Mouse (Mus musculus): ENCODE measurements around the gene Slc7a11. TPM values are rescaled to one million over a fixed set of nuclear protein-coding genes. Genes with fewer than 3 reads are reported as not detected.

Gene Slc7a11
- total RNA-seq, 2 experiments from 2014 or later: 23.0 to 28.7 TPM

DNA sequence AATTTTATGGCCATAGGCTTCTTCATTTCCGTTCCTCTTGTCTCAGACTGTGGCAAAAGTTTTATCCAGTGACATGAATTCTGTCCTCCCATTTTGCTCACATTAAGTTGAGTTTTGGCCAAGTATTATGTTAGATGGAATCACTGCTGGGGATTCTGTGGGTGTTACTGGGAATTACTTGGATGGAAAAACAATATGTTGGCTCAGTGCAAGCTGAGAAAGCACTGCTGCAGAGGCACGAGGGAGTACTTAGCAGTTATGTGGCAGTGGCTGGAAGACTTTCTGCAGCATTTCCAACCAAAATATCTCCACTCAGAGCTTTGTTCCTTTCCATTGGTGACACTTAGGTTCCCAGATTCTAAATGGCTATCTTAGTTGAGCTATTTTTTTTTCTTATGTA, 556.1 kb downstream of the Slc7a11 start:
- DNase-seq (ENCODE audit: extremely low spot score in 1 of 2, low spot score in 1 of 2): no peak

DNA sequence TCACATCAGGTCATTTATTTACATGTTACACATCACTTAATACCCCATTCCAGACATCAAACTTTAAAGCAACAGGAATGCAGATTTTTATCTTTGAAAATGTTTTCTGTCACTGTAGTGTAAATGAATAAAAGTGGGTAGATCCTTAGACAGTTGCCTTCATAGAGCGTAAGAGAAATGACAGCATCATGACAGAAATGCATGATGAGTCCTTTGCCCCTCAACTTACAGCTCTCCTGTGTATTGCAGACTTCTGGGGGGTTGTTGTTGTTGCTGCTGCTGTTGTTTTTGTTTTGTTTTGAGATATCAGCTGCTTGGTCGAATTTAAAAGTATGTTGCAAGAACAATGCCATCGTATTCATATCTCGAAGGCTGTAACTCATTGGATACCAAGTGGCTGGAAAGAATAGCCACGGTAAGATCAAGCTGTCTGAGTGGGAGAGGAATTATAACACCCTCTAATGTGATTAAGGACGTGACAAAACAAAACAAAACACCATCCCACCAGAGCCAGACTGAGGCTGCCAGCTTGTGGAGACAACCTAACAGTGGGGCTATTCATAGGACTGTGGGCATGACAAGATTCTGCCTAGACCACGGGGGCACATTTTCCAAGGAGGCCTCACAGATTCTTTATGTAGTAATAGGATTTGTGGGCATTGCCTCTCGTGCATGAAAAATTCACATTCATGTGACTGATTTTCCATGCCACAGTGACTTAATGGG, 557.0 kb downstream of the Slc7a11 start:
- no peak for DNase-seq (ENCODE audit: extremely low spot score in 1 of 2, low spot score in 1 of 2)

DNA sequence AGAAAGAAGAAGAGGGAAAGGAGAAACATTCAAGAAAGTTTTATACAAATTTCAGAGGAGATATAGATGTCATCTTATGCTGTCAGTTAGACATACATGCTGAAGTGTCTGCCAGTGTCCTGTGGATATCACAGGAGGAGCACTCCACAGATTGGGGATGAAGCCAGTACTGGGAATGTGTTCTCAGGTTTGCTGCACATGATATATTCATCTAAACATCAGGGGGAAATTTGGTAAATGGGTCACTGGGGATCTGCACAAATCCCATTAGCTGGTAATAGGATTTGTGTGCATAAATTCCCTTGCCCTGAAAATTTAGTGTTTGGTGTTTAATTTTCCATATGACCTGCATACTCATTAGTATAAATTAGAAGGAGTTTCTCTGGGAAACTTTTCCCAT, 562.9 kb downstream of the Slc7a11 start:
- no peak for DNase-seq (ENCODE audit: extremely low spot score in 1 of 2, low spot score in 1 of 2)

DNA sequence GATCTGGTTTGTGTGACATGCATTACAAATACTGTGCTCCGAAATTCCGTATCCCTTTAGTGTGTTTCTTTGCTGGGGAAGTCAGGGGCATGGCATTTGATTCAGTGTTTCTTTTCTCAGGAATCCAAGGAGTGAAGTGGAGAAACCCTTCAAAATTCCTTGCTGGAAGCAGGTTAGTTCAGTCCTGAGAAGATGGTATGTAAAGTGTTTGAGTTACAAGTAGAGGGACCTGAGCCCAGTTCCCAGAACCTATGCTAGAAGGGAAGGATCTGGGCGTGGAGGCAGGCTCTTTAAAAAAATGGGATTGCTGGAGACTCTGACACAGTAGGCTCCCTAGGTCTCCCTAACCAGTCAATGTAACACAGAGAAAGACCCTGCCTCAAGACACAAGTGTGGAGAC, 572.6 kb downstream of the Slc7a11 start:
- no peak for DNase-seq (ENCODE audit: extremely low spot score in 1 of 2, low spot score in 1 of 2)

DNA sequence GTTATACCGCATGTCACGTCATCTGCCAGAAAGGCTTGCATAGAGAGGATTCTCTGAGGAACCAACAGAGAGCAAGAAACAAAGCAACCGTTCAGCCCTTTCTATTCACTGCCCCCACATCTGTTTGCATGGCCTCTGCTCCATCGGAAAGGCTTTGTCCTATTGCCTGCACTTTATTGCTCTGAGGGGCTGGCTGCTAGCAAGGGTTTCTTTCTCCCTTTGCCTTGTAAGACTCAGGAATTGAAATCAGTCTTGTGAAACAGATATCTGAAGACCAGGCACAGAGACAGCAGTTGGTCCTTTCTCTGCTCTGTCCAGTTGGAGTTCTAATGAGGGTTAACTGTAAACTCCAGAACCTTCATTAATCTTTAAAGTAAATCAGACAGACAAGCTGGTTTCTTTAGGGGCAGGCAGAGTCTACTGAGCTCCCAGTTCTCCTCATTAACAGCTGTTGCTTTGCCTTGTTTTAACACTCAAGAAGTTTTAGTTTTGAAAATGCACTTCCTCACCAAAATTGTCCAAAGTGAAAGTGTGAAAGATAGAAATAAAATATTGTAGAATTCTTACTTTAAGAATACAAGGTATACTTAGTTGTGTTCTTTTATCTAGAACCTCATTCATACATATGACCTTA, 575.3 kb downstream of the Slc7a11 start:
- no peak for DNase-seq (ENCODE audit: extremely low spot score in 1 of 2, low spot score in 1 of 2)

DNA sequence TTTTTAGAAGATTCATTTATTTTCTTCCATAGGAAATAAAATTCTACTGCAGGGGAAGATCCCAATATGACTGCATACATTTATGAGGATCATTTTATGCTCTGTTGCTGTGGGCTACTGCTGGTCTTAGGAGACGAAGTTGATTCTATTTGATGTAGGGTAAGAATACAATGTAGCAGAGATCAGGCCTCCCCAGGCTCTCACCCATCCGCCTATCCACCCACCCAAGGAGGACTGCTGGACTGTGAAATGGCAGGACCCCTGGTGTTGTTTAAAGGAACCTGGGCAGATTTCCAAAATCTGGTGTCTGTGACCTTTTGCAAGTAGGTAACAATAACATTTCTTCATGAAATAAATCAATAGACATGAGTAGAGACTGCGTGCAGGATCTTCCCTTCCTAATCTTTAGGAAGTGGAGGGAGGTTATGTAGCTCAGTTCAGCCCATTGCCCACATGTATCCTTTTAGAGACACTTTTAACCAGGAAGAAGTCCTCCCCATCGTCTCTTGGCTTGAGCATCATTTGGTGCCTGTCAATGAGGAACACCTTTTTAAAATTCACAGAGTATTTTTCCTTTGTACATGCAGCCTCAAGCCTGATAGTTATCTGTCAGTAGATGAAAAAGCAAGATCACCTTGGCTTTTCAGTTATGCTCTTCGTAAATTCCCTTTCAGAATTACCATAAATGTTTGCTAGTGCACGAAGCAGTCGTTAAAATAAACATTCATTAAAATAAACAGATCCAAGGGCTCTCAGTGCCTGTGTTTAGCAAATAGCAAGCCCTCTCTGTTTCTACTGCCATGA, 576.1 kb downstream of the Slc7a11 start:
- DNase-seq (ENCODE audit: extremely low spot score in 1 of 2, low spot score in 1 of 2): no peak

DNA sequence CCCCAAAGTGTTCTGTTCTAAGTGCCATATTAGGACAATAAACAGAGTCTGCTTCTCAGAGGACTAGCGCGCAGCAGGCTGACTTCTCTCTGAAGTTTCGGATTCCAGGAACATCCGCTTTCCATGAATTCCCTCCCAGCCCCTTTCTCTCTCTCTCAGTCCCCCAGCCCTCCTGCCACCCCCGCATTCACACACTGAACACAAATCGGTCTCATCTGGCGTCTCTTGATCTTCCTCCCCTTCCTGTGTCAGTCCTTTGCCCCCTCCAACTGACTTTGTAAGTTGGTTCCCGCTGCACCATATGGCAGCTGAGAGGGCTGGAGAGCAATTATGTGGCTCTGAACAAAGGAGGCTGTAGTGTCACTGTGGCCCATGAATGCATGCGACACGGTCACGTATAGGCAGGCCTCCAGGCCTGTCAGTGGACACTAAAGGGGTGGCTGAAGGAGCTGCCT, 577.3 kb downstream of the Slc7a11 start:
- DNase-seq (ENCODE audit: extremely low spot score in 1 of 2, low spot score in 1 of 2): no peak

DNA sequence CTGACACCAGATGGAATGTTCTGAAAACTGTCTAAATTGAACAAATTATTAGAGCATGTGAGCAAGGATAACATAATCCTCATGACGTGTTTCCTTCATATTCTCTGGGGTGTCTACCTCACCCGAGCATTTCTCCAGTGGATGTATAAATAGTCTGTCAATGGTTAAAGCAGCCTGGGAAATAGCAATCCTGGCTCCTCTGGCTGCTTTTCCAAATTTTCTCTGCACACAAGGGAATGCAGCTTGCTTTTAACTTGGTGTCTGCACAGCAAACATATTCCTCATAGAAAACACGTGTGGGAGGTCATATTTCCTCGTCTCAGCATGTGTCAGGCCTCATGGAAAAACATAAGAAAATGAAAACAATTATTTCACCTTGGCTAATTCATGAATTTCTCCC, 586.6 kb downstream of the Slc7a11 start:
- DNase-seq (ENCODE audit: extremely low spot score in 1 of 2, low spot score in 1 of 2): no peak

DNA sequence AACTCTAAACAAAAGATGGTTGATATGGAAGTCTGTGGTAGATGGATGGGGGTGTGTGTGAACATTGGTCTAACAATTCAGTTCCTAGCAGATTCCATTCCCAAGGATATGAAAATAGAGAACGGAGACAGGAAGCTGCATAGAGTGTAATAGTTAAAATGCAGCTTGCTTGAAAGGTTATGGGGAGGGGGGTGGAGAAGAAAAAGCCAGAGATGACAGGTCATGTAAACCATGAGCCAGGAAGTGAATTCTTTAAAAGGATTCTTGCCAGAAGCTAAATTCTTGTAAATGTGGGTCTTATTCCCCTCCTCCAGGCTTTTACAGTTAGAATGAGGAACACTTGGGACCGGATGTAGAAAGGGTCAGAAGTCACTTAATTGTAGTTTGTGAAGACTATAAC, 589.1 kb downstream of the Slc7a11 start:
- DNase-seq (ENCODE audit: extremely low spot score in 1 of 2, low spot score in 1 of 2): no peak

DNA sequence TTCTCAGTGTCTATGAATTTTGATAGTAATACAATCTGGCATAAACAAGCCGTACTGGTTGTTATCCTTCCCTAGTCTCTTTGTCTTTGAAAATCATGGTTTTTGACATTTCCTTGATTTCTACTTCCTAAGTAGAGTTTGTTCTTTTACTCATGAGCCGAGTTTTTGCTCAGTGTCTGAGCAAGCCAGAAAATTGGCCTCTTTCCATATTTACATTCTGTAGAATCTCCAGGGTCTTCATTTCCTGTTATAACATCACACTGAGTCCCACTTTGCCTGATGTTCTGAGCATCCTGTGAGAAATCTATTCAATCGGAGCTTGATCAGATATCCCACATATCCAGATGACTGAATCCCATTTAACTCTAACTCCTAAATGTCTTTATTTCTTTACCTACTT, 600.4 kb downstream of the Slc7a11 start:
- DNase-seq (ENCODE audit: extremely low spot score in 1 of 2, low spot score in 1 of 2): no peak
